Mouse (Mus musculus): ENCODE results near the gene AV320801. TPM values are rescaled to one million over a fixed set of nuclear protein-coding genes. Genes with fewer than 3 reads are reported as not detected.
"Not testable (repeated sequence)": the region's sequence is repeated elsewhere in the genome, so short reads cannot be mapped to it uniquely, and the experiment has no call there.

The AV320801 gene
- total RNA-seq (2015; ENCODE audit: low replicate concordance) (not detected in 2 replicates), total RNA-seq (2017; ENCODE audit: low replicate concordance) (0.09 TPM in 1 of 2 replicates, not detected in the other)

- ATAC-seq (replicated peaks; ENCODE audit: low FRiP score, poor library complexity, severe bottlenecking): not testable (repeated sequence)
Observed at GRCm38 (mm10) chrX:135494288-135494687, at the start of gene AV320801. TSS of gene AV320801 (plus strand) at chrX:135494588.

GRCm38 (mm10) chrX:135464160-135464559 is 30.2 kb upstream of the AV320801 start:
- ATAC-seq (replicated peaks; ENCODE audit: low FRiP score, poor library complexity, severe bottlenecking): not testable (repeated sequence)

GRCm38 (mm10) chrX:135481902-135482301 is 12.5 kb upstream of the AV320801 start:
- ATAC-seq (replicated peaks; ENCODE audit: low FRiP score, poor library complexity, severe bottlenecking): not testable (repeated sequence)

- not testable (repeated sequence) for ATAC-seq (replicated peaks; ENCODE audit: low FRiP score, poor library complexity, severe bottlenecking)
Observed at GRCm38 (mm10) chrX:135483183-135483582, 11.2 kb upstream of the AV320801 start.

Other genes with a start within 250 kb of the AV320801 start
- gene Pramel3, start 192.3 kb upstream of the AV320801 start, total RNA-seq (2015; ENCODE audit: low replicate concordance): not detected in 2 replicates
- gene Pramel3, start 192.3 kb upstream of the AV320801 start, total RNA-seq (2017; ENCODE audit: low replicate concordance): not detected in 2 replicates
- gene Gm5128, start 121.3 kb upstream of the AV320801 start, total RNA-seq (2015; ENCODE audit: low replicate concordance): not detected in 2 replicates
- not detected in 2 replicates for gene Gm5128, start 121.3 kb upstream of the AV320801 start, total RNA-seq (2017; ENCODE audit: low replicate concordance)
- not detected in 2 replicates for gene Gm7903, start 60.8 kb upstream of the AV320801 start, total RNA-seq (2015; ENCODE audit: low replicate concordance)
- gene Gm7903, start 60.8 kb upstream of the AV320801 start, total RNA-seq (2017; ENCODE audit: low replicate concordance): 0.17 TPM in 1 of 2 replicates, not detected in the other
- not detected in 2 replicates for gene Nxf7, start 104.2 kb downstream of the AV320801 start, total RNA-seq (2015; ENCODE audit: low replicate concordance)
- not detected in 2 replicates for gene Nxf7, start 104.2 kb downstream of the AV320801 start, total RNA-seq (2017; ENCODE audit: low replicate concordance)
- not detected in 2 replicates for gene Prame, start 133.1 kb downstream of the AV320801 start, total RNA-seq (2015; ENCODE audit: low replicate concordance)
- not detected in 2 replicates for gene Prame, start 133.1 kb downstream of the AV320801 start, total RNA-seq (2017; ENCODE audit: low replicate concordance)
- gene Tcp11x2, start 199.2 kb downstream of the AV320801 start, total RNA-seq (2015; ENCODE audit: low replicate concordance): not detected in 2 replicates
- gene Tcp11x2, start 199.2 kb downstream of the AV320801 start, total RNA-seq (2017; ENCODE audit: low replicate concordance): not detected in 2 replicates
- gene Tmsb15a, start 230.7 kb downstream of the AV320801 start, total RNA-seq (2015; ENCODE audit: low replicate concordance): not detected in 2 replicates
- gene Tmsb15a, start 230.7 kb downstream of the AV320801 start, total RNA-seq (2017; ENCODE audit: low replicate concordance): not detected in 2 replicates
- 5.4 and 6.5 TPM in 2 replicates for gene Armcx5, start 248.1 kb downstream of the AV320801 start, total RNA-seq (2015; ENCODE audit: low replicate concordance)
- 4.4 and 4.7 TPM in 2 replicates for gene Armcx5, start 248.1 kb downstream of the AV320801 start, total RNA-seq (2017; ENCODE audit: low replicate concordance)
- gene Gprasp1, start 248.1 kb downstream of the AV320801 start, total RNA-seq (2015; ENCODE audit: low replicate concordance): 4.6 and 14.6 TPM in 2 replicates
- gene Gprasp1, start 248.1 kb downstream of the AV320801 start, total RNA-seq (2017; ENCODE audit: low replicate concordance): 9.2 and 12.9 TPM in 2 replicates

Data from erythroblast, adult 5-6 weeks (primary cell).